Mouse (Mus musculus): Measurements from ENCODE around the gene Appl2. TPM values are rescaled to one million over a fixed set of nuclear protein-coding genes. Genes with fewer than 3 reads are reported as not detected.
"Not testable (repeated sequence)": the region's sequence is repeated elsewhere in the genome, so short reads cannot be mapped to it uniquely, and the experiment has no call there.

Appl2 gene
- 16.1 and 36.8 TPM in 2 replicates for polyA plus RNA-seq (2012; rRNA removed)

GRCm38 (mm10) chr10:83648131-83649020 is at the start of gene Appl2:
Gene Appl2 (minus strand): TSS chr10:83648738.
- peak; percentile 95 for DNase-seq (ENCODE audit: low read depth)
- TF ChIP-seq CTCF (IDR thresholded peaks at IDR 0.05; ENCODE audit: borderline replicate concordance, extremely low read depth, insufficient read depth, insufficient read length) = 0 out of 2 replicates have a peak, but pooled peaks have one; percentile 8
- peak; percentile 71; the same call in 1 of the 2 replicates for TF ChIP-seq POLR2A (IDR thresholded peaks at IDR 0.05; ENCODE audit: borderline replicate concordance, extremely low read depth, insufficient read depth, insufficient read length, poor library complexity, severe bottlenecking)

- no peak for DNase-seq (ENCODE audit: low read depth)
- TF ChIP-seq POLR2A (IDR thresholded peaks at IDR 0.05; ENCODE audit: borderline replicate concordance, extremely low read depth, insufficient read depth, insufficient read length, poor library complexity, severe bottlenecking) (no peak), CTCF (IDR thresholded peaks at IDR 0.05; ENCODE audit: borderline replicate concordance, extremely low read depth, insufficient read depth, insufficient read length) (no peak)
These were observed 47.7 kb upstream of the Appl2 start for GRCm38 (mm10) chr10:83696226-83696625.

- TF ChIP-seq CTCF (IDR thresholded peaks at IDR 0.05; ENCODE audit: borderline replicate concordance, extremely low read depth, insufficient read depth, insufficient read length) = no peak
- no peak for TF ChIP-seq POLR2A (IDR thresholded peaks at IDR 0.05; ENCODE audit: borderline replicate concordance, extremely low read depth, insufficient read depth, insufficient read length, poor library complexity, severe bottlenecking)
- no peak for DNase-seq (ENCODE audit: low read depth)
These were observed 43.8 kb upstream of the Appl2 start for GRCm38 (mm10) chr10:83692175-83692895.

GRCm38 (mm10) chr10:83688215-83688614 is 39.7 kb upstream of the Appl2 start:
- no peak for DNase-seq (ENCODE audit: low read depth)

GRCm38 (mm10) chr10:83681334-83681733 is 32.8 kb upstream of the Appl2 start:
- no peak for TF ChIP-seq CTCF (IDR thresholded peaks at IDR 0.05; ENCODE audit: borderline replicate concordance, extremely low read depth, insufficient read depth, insufficient read length)
- no peak for TF ChIP-seq POLR2A (IDR thresholded peaks at IDR 0.05; ENCODE audit: borderline replicate concordance, extremely low read depth, insufficient read depth, insufficient read length, poor library complexity, severe bottlenecking)
- DNase-seq (ENCODE audit: low read depth) = peak; percentile 38

More at GRCm38 (mm10) chr10:83688215-83688614, 39.7 kb upstream of the Appl2 start:
- no peak for TF ChIP-seq CTCF (IDR thresholded peaks at IDR 0.05; ENCODE audit: borderline replicate concordance, extremely low read depth, insufficient read depth, insufficient read length)

- no peak for DNase-seq (ENCODE audit: low read depth)
- TF ChIP-seq CTCF (IDR thresholded peaks at IDR 0.05; ENCODE audit: borderline replicate concordance, extremely low read depth, insufficient read depth, insufficient read length) = no peak
- no peak for TF ChIP-seq POLR2A (IDR thresholded peaks at IDR 0.05; ENCODE audit: borderline replicate concordance, extremely low read depth, insufficient read depth, insufficient read length, poor library complexity, severe bottlenecking)
These were observed 18.0 kb upstream of the Appl2 start for GRCm38 (mm10) chr10:83666556-83666955.

- DNase-seq (ENCODE audit: low read depth) = no peak
- TF ChIP-seq POLR2A (IDR thresholded peaks at IDR 0.05; ENCODE audit: borderline replicate concordance, extremely low read depth, insufficient read depth, insufficient read length, poor library complexity, severe bottlenecking) (no peak), CTCF (IDR thresholded peaks at IDR 0.05; ENCODE audit: borderline replicate concordance, extremely low read depth, insufficient read depth, insufficient read length) (no peak)
These were observed 13.4 kb upstream of the Appl2 start for GRCm38 (mm10) chr10:83661925-83662324.

GRCm38 (mm10) chr10:83660605-83661004 is 12.1 kb upstream of the Appl2 start:
- TF ChIP-seq POLR2A (IDR thresholded peaks at IDR 0.05; ENCODE audit: borderline replicate concordance, extremely low read depth, insufficient read depth, insufficient read length, poor library complexity, severe bottlenecking) (no peak), CTCF (IDR thresholded peaks at IDR 0.05; ENCODE audit: borderline replicate concordance, extremely low read depth, insufficient read depth, insufficient read length) (peak; percentile 10; the same call in 1 of the 2 replicates)
- DNase-seq (ENCODE audit: low read depth) = no peak

GRCm38 (mm10) chr10:83654591-83654990 is 6.1 kb upstream of the Appl2 start:
- no peak for DNase-seq (ENCODE audit: low read depth)
- TF ChIP-seq CTCF (IDR thresholded peaks at IDR 0.05; ENCODE audit: borderline replicate concordance, extremely low read depth, insufficient read depth, insufficient read length) (no peak), POLR2A (IDR thresholded peaks at IDR 0.05; ENCODE audit: borderline replicate concordance, extremely low read depth, insufficient read depth, insufficient read length, poor library complexity, severe bottlenecking) (no peak)

- not testable (repeated sequence) for DNase-seq (ENCODE audit: low read depth)
These were observed 3.8 kb upstream of the Appl2 start for GRCm38 (mm10) chr10:83652205-83652866.

- TF ChIP-seq CTCF (IDR thresholded peaks at IDR 0.05; ENCODE audit: borderline replicate concordance, extremely low read depth, insufficient read depth, insufficient read length) = no peak
- TF ChIP-seq POLR2A (IDR thresholded peaks at IDR 0.05; ENCODE audit: borderline replicate concordance, extremely low read depth, insufficient read depth, insufficient read length, poor library complexity, severe bottlenecking) = no peak
- no peak for DNase-seq (ENCODE audit: low read depth)
These were observed 499 bp upstream of the Appl2 start for GRCm38 (mm10) chr10:83649037-83649436.
